Mouse (Mus musculus) brain, embryonic 14.5 days (tissue): ENCODE results near the gene Tmem86a. TPM values are rescaled to one million over a fixed set of nuclear protein-coding genes. Genes with fewer than 3 reads are reported as not detected.
A peak's percentile ranks its signal among the peaks of the same experiment; 100 is the strongest.
"Not testable (repeated sequence)": the region's sequence is repeated elsewhere in the genome, so short reads cannot be mapped to it uniquely, and the experiment has no call there.

Experiments
- DNase-seq: peaks from one replicate; pipeline ENCODE4 v3.0.0-alpha.2; 2011; ENCODE audit warnings: low read depth
- CTCF ChIP-seq: fragments of 200-500 bp; IDR thresholded peaks from 2 replicates; pipeline ENCODE4 v1.5.1; 2012; ENCODE audit warnings: inconsistent platforms, mild to moderate bottlenecking, moderate library complexity, borderline replicate concordance; ENCODE audit not compliant: insufficient read depth, insufficient read length; ENCODE audit errors: extremely low read depth
- POLR2A ChIP-seq: fragments of 200-500 bp; IDR thresholded peaks from 2 replicates; pipeline ENCODE4 v1.6.1; 2012; ENCODE audit warnings: mild to moderate bottlenecking, inconsistent platforms, borderline replicate concordance; ENCODE audit not compliant: poor library complexity, insufficient read depth, insufficient read length, severe bottlenecking; ENCODE audit errors: extremely low read depth
- polyA plus RNA-seq: library from polyadenylated mRNA; depleted of rRNA; stranded (reverse); fragments of >200 nt; gene quantifications from 2 replicates; pipeline ENCODE4 v1.2.3, GENCODE M21; 2012

Gene Tmem86a
- polyA plus RNA-seq, 1 experiment, result 17.4 TPM

- no peak for DNase-seq
- TF ChIP-seq CTCF, result no peak
- no peak for TF ChIP-seq POLR2A
Observed at GRCm38 (mm10) chr7:47014564-47015389, 35.6 kb upstream of the Tmem86a start.

DNA sequence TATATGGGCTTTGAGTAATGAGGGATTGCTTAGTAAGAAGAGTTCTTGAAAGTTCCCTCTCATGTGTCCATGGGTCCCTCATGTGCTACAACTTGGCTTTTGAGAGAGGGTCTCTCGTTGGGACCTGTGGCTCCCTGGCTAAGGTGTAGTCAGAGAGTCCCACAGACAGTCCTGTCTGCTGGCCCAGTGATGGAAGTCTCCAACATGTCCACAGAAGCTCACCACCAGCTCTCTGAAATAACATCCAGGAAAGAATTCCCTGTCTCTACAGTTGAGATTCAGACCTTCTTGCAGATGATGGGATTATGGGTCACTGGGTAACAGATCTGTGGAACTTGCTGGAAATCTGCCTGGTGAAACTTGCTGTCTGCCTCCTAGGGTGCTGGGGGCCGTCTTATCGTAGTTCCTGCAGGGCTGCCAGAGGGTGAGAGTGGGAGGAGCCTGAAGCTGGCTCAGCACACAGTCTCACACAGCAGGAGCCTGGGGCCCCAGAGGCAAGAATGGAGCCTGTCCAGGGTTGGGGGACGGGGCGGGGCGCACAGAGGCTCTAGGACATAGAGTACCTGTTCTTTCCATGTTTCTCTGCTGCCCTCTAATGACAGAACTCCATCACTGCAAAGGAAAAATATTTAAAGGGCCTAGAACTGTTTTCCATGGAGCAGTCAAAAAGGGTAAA, 34.9 kb upstream of the Tmem86a start:
- peak; percentile 56 for TF ChIP-seq CTCF
- TF ChIP-seq POLR2A, result no peak
- DNase-seq, result peak; percentile 92

DNA sequence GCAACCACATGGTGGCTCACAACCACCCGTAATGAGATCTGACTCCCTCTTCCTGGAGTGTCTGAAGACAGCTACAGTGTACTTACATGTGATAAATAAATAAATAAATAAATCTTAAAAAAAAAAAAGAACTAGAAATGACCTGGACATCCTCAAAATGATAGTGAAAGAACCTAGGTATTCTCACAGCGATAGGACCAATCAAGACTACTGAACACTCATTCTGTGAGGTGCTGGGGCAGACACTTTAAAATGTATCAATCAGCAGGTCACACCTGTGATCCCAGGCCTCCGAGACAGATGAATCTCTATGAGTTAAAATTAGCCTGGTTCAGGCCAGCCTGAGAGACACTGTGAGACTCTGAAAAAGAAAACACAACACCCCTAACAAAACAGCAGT, 33.8 kb upstream of the Tmem86a start:
- DNase-seq, result no peak
- TF ChIP-seq CTCF, result no peak
- no peak for TF ChIP-seq POLR2A

DNA sequence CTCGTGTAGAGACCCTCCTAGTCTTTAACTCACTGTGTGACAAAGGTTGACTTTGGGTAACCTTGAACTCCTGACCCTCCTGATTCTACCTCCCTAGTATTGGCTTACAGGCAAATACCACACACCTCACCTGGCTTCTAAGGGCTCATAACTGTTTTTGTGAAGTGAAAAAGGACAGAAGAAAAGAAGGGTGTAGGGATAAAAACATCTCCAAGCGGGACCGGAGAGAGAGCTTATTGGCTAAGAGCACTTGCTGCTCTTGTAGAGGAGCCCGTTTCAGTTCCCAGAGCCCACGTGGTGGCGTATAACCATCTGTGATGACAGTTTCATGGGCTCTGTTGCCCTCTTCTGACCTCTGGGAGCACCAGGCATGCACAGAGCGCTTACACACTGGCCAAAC, 33.3 kb upstream of the Tmem86a start:
- TF ChIP-seq POLR2A (no peak), CTCF (no peak)

DNA sequence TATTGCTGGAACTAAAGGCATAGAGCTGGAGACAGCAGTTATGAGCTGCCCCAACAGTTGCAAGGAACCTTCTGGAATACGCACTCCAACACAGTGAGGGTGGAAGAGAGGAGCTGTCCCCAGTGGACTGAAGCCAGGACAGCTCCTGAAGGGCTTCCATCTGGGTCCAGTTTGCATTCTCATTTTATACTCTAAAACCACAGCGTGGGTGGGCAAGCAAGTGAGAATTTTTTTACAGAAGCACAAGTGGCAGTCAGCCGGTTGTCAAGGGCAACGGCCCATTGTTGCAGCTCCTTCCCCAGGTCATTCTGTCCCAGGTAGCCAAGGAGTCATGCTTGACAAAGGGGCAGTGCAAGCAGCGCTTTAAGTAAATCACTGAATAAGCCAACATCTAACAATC, 30.8 kb upstream of the Tmem86a start:
- DNase-seq, result no peak
- TF ChIP-seq CTCF (no peak), POLR2A (no peak)

More for the DNA sequence above, 33.3 kb upstream of the Tmem86a start:
- DNase-seq, result no peak

GRCm38 (mm10) chr7:47020956-47021355, 29.4 kb upstream of the Tmem86a start:
- no peak for DNase-seq

GRCm38 (mm10) chr7:47022482-47022881, 27.9 kb upstream of the Tmem86a start:
- TF ChIP-seq POLR2A (no peak), CTCF (no peak)

More at GRCm38 (mm10) chr7:47020956-47021355, 29.4 kb upstream of the Tmem86a start:
- TF ChIP-seq CTCF, result no peak
- TF ChIP-seq POLR2A, result no peak

DNA sequence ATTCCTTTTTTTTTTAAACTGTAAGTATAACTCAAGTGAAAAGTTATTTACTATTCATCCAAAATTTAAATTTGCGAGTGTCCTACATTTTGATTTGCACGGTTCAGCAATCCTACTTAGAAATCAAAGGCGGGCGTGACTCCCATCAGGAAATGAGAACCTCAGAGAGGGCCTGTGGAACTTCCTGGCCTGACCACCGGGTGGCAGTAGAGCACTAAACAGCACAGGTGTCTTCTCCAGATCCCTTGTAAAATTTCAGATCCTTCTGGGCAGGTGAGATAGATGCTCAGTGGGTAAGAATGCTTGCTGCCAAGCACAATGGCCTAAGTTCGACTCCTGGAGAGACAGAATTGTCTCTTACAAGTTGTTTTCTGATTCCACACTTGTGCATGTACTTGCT, 26.9 kb upstream of the Tmem86a start:
- TF ChIP-seq POLR2A (no peak), CTCF (peak; percentile 90)
- DNase-seq, result peak; percentile 82

More at GRCm38 (mm10) chr7:47022482-47022881, 27.9 kb upstream of the Tmem86a start:
- no peak for DNase-seq

DNA sequence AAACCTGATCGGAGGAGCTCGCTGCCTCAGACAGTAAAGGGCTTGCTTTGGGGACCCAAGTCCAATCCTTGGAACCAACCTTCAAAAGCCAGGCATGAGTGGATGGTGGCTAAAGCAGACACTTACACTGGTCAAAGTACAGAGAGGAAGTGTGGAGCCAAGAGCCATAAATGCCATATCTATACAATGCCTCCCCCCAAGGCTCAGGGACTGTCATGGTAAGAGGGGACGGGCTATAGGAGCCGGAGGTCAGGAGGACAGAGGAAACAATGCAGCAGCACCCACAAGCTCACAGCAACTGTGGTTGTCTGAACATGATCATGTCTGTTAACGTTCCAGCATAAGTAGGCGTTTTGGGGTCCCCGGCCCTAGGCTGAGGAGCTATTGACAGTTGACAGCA, 25.9 kb upstream of the Tmem86a start:
- TF ChIP-seq POLR2A (no peak), CTCF (no peak)
- no peak for DNase-seq

- TF ChIP-seq POLR2A (no peak), CTCF (no peak)
- no peak for DNase-seq
Observed at GRCm38 (mm10) chr7:47025429-47025828, 25.0 kb upstream of the Tmem86a start.

GRCm38 (mm10) chr7:47026899-47027298, 23.5 kb upstream of the Tmem86a start:
- DNase-seq, result not testable (repeated sequence)

DNA sequence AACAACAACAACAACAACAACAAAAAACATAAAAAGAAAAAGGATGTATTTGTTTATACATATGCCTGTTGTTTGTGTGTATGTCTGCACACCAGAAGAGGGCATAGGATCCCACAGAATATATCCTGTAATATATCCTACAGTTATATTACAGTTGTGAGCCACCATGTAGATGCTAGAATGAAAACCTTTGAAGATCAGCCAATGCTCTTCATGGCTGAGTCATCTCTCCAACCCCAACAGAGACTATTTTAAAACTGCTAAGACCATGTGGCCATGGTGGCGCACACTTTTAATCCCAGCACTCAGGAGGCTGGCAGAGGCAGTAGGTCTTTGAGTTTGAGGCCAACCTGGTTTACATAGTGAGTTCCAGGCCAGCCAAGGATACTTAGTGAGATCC, 22.9 kb upstream of the Tmem86a start:
- DNase-seq, result no peak
- TF ChIP-seq CTCF (no peak), POLR2A (no peak)
